Mouse (Mus musculus): Measurements from ENCODE around the gene Coil.
A peak's percentile ranks its signal among the peaks of the same experiment; 100 is the strongest.
"Not testable (repeated sequence)": the region's sequence is repeated elsewhere in the genome, so short reads cannot be mapped to it uniquely, and the experiment has no call there.

Gene Coil

GRCm38 (mm10) chr11:88993186-88993585 lies 23.1 kb downstream of the Coil start:
- DNase-seq (ENCODE audit: low read depth, low spot score), result no peak
- no peaks in the 10 kb centered on the region for H3K27me3 ChIP-seq (ENCODE audit: control insufficient read depth, insufficient read depth, low read length, poor library complexity, severe bottlenecking)
- H3K36me3 ChIP-seq (ENCODE audit: control insufficient read depth, insufficient read depth, low read length, poor library complexity, severe bottlenecking), result no peaks in the 10 kb centered on the region; the same call in 1 of the 2 replicates

GRCm38 (mm10) chr11:88993625-88994024 lies 23.6 kb downstream of the Coil start:
- no peaks in the 10 kb centered on the region for H3K36me3 ChIP-seq (ENCODE audit: control insufficient read depth, insufficient read depth, low read length, poor library complexity, severe bottlenecking)
- DNase-seq (ENCODE audit: low read depth, low spot score), result peak; percentile 90
- H3K27me3 ChIP-seq (ENCODE audit: control insufficient read depth, insufficient read depth, low read length, poor library complexity, severe bottlenecking), result no peaks in the 10 kb centered on the region

GRCm38 (mm10) chr11:88994492-88994891 lies 24.4 kb downstream of the Coil start:
- no peaks in the 10 kb centered on the region for H3K27me3 ChIP-seq (ENCODE audit: control insufficient read depth, insufficient read depth, low read length, poor library complexity, severe bottlenecking)
- H3K36me3 ChIP-seq (ENCODE audit: control insufficient read depth, insufficient read depth, low read length, poor library complexity, severe bottlenecking), result no peaks in the 10 kb centered on the region
- DNase-seq (ENCODE audit: low read depth, low spot score), result no peak

DNA sequence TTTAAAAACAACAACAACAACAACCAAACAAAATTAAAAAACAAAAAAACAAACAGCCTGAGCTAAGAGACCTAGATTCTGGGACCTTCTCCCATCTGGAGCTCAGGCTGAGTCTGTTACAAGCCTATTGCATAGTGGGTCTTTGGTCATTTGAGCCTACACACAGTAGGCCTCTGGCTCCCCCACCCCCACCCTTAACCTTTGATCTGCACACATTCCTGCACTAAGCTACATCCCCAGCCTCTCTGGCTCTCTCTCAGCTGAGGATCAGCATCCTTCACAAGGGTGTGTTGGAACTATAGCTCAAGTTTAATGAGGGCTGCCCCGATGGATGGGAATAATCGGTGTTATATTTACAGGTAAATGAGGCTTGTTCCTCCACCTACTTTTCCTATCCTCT lies 25.6 kb downstream of the Coil start:
- no peaks in the 10 kb centered on the region for H3K36me3 ChIP-seq (ENCODE audit: control insufficient read depth, insufficient read depth, low read length, poor library complexity, severe bottlenecking)
- no peaks in the 10 kb centered on the region for H3K27me3 ChIP-seq (ENCODE audit: control insufficient read depth, insufficient read depth, low read length, poor library complexity, severe bottlenecking)
- no peak for DNase-seq (ENCODE audit: low read depth, low spot score)

DNA sequence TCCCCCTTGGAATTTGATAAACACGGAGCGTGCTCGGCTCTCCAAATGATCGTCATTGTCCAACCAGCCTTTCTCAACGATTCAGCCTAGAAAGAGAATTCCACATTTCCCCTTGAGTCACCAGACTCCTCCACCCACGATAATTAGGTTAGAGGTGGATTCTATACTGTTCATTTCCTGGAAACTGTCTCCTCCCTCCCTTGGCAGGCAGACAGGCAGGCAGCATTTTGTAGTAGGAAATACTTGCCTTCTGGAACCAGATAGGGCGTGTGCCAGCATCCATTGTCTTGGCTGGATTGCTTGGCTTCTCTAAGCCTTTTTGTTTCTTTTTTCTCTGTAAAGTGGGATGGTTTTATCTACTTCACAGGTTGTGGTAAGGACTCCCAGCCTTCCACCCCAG lies 26.4 kb downstream of the Coil start:
- no peaks in the 10 kb centered on the region for H3K27me3 ChIP-seq (ENCODE audit: control insufficient read depth, insufficient read depth, low read length, poor library complexity, severe bottlenecking)
- DNase-seq (ENCODE audit: low read depth, low spot score), result no peak

GRCm38 (mm10) chr11:88997343-88997742 lies 27.3 kb downstream of the Coil start:
- DNase-seq (ENCODE audit: low read depth, low spot score); H3K27me3 ChIP-seq (ENCODE audit: control insufficient read depth, insufficient read depth, low read length, poor library complexity, severe bottlenecking); H3K36me3 ChIP-seq (ENCODE audit: control insufficient read depth, insufficient read depth, low read length, poor library complexity, severe bottlenecking): not testable (repeated sequence)

More for the DNA sequence above, 26.4 kb downstream of the Coil start:
- no peaks in the 10 kb centered on the region for H3K36me3 ChIP-seq (ENCODE audit: control insufficient read depth, insufficient read depth, low read length, poor library complexity, severe bottlenecking)

DNA sequence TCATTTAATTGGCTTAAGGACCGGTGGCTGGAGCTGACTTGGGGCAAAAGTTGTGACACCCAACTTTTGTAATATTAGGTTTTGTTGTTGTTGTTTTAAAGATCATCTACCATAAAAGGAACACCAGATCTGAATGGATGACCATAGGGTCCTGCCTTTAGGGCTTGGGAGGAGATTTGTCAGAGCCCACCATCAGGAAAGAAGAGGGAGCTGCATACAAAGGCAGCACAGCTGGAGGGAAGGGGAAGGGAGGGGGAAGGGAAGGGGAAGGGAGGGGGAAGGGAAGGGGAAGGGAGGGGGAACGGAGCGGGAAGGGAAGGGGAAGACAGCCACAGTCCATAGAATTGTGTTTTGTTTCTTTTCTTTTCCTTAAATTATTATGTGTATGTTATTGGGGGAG lies 28.4 kb downstream of the Coil start:
- H3K27me3 ChIP-seq (ENCODE audit: control insufficient read depth, insufficient read depth, low read length, poor library complexity, severe bottlenecking), result no peaks in the 10 kb centered on the region
- 0 out of 2 replicates have a peak, but pooled peaks cover 2% of the 10 kb centered on the region for H3K36me3 ChIP-seq (ENCODE audit: control insufficient read depth, insufficient read depth, low read length, poor library complexity, severe bottlenecking)
- no peak for DNase-seq (ENCODE audit: low read depth, low spot score)

- peaks cover 2% of the 10 kb centered on the region; the same call in 1 of the 2 replicates for H3K36me3 ChIP-seq (ENCODE audit: control insufficient read depth, insufficient read depth, low read length, poor library complexity, severe bottlenecking)
- DNase-seq (ENCODE audit: low read depth, low spot score), result peak; percentile 98
- H3K27me3 ChIP-seq (ENCODE audit: control insufficient read depth, insufficient read depth, low read length, poor library complexity, severe bottlenecking), result no peaks in the 10 kb centered on the region
These were observed 29.1 kb downstream of the Coil start, which contains the start of gene Trim25 for GRCm38 (mm10) chr11:88998974-88999722. Gene Trim25, plus strand, starts transcription at chr11:88999376.

- DNase-seq (ENCODE audit: low read depth, low spot score), result no peak
- H3K36me3 ChIP-seq (ENCODE audit: control insufficient read depth, insufficient read depth, low read length, poor library complexity, severe bottlenecking), result peaks cover 2% of the 10 kb centered on the region; the same call in 1 of the 2 replicates
- H3K27me3 ChIP-seq (ENCODE audit: control insufficient read depth, insufficient read depth, low read length, poor library complexity, severe bottlenecking), result no peaks in the 10 kb centered on the region
These were observed 29.9 kb downstream of the Coil start for GRCm38 (mm10) chr11:88999723-89000526.

- no peak for DNase-seq (ENCODE audit: low read depth, low spot score)
- Histone ChIP-seq H3K36me3 (ENCODE audit: control insufficient read depth, insufficient read depth, low read length, poor library complexity, severe bottlenecking) (peaks cover 2% of the 10 kb centered on the region), H3K27me3 (ENCODE audit: control insufficient read depth, insufficient read depth, low read length, poor library complexity, severe bottlenecking) (no peaks in the 10 kb centered on the region)
These were observed 30.4 kb downstream of the Coil start for GRCm38 (mm10) chr11:89000527-89000819.

GRCm38 (mm10) chr11:89001569-89001968 lies 31.5 kb downstream of the Coil start:
- no peaks in the 10 kb centered on the region for H3K27me3 ChIP-seq (ENCODE audit: control insufficient read depth, insufficient read depth, low read length, poor library complexity, severe bottlenecking)
- H3K36me3 ChIP-seq (ENCODE audit: control insufficient read depth, insufficient read depth, low read length, poor library complexity, severe bottlenecking), result peaks cover 2% of the 10 kb centered on the region
- DNase-seq (ENCODE audit: low read depth, low spot score), result no peak

DNA sequence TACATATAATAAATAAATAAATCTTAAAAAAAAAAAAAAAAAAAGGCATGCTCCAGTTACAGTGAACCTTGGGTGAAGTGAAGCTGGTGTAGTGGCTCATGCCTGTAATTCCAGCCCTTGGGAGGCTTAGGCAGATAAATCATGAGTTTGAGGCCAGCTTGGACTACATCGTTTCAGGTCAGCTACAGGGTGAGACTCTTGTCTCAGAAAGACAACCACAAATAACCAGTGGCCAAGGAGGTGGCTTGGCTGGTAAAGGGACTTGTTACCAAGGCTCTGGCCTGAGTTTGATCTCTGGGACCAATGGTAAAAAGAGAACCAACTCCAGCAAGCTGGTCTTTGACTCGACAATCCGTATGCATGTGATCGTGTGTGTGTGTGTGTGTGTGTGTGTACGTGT lies 32.0 kb downstream of the Coil start:
- DNase-seq (ENCODE audit: low read depth, low spot score), result no peak
- peaks cover 2% of the 10 kb centered on the region for H3K36me3 ChIP-seq (ENCODE audit: control insufficient read depth, insufficient read depth, low read length, poor library complexity, severe bottlenecking)
- H3K27me3 ChIP-seq (ENCODE audit: control insufficient read depth, insufficient read depth, low read length, poor library complexity, severe bottlenecking), result no peaks in the 10 kb centered on the region

- DNase-seq (ENCODE audit: low read depth, low spot score), result no peak
- H3K36me3 ChIP-seq (ENCODE audit: control insufficient read depth, insufficient read depth, low read length, poor library complexity, severe bottlenecking), result peaks cover 2% of the 10 kb centered on the region
- no peaks in the 10 kb centered on the region for H3K27me3 ChIP-seq (ENCODE audit: control insufficient read depth, insufficient read depth, low read length, poor library complexity, severe bottlenecking)
These were observed 32.6 kb downstream of the Coil start for GRCm38 (mm10) chr11:89002621-89003020.

GRCm38 (mm10) chr11:89003078-89003477 lies 33.0 kb downstream of the Coil start:
- no peak for DNase-seq (ENCODE audit: low read depth, low spot score)
- peaks cover 2% of the 10 kb centered on the region for H3K36me3 ChIP-seq (ENCODE audit: control insufficient read depth, insufficient read depth, low read length, poor library complexity, severe bottlenecking)
- H3K27me3 ChIP-seq (ENCODE audit: control insufficient read depth, insufficient read depth, low read length, poor library complexity, severe bottlenecking), result no peaks in the 10 kb centered on the region

- no peaks in the 10 kb centered on the region for H3K27me3 ChIP-seq (ENCODE audit: control insufficient read depth, insufficient read depth, low read length, poor library complexity, severe bottlenecking)
- H3K36me3 ChIP-seq (ENCODE audit: control insufficient read depth, insufficient read depth, low read length, poor library complexity, severe bottlenecking), result peaks cover 4% of the 10 kb centered on the region
- DNase-seq (ENCODE audit: low read depth, low spot score), result no peak
These were observed 33.7 kb downstream of the Coil start for GRCm38 (mm10) chr11:89003726-89004125.

All from splenic B cell, adult 2 months (primary cell).